Mouse (Mus musculus) spleen, adult 12 weeks (tissue): ENCODE data around the gene Comtd1.

Experiments
- DNase-seq: peaks from one replicate; pipeline ENCODE4 v3.0.0; 2022; ENCODE audit warnings: low spot score

Gene Comtd1

DNA sequence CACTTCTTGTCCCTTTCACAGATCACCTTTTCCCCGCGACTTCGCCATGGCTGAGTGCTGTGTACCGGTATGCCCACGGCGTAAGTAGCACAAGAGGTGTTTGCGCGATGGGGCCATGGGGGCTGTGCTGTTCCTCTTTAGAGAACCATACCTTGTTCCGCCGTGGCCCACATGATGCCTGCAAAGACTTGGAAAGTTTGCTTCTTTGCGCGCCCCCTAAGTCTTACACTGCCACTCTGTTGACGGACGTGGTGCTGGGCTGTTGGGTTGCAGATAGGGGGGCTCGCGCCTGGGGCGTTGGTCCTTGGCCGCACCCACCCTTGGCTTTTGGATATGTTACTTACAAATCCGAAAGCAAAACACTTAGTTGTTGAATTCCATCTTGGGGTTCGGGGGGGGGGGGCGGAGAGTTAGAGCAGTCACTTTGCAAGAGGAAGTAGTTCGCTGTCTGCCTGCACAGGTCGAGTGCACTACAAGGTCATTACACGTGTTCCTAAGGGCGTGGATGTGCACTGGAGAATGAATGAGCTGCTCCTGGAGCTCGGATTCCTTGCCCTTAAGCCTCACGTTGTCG is 16.9 kb downstream of the Comtd1 start:
- DNase-seq: no peak

DNA sequence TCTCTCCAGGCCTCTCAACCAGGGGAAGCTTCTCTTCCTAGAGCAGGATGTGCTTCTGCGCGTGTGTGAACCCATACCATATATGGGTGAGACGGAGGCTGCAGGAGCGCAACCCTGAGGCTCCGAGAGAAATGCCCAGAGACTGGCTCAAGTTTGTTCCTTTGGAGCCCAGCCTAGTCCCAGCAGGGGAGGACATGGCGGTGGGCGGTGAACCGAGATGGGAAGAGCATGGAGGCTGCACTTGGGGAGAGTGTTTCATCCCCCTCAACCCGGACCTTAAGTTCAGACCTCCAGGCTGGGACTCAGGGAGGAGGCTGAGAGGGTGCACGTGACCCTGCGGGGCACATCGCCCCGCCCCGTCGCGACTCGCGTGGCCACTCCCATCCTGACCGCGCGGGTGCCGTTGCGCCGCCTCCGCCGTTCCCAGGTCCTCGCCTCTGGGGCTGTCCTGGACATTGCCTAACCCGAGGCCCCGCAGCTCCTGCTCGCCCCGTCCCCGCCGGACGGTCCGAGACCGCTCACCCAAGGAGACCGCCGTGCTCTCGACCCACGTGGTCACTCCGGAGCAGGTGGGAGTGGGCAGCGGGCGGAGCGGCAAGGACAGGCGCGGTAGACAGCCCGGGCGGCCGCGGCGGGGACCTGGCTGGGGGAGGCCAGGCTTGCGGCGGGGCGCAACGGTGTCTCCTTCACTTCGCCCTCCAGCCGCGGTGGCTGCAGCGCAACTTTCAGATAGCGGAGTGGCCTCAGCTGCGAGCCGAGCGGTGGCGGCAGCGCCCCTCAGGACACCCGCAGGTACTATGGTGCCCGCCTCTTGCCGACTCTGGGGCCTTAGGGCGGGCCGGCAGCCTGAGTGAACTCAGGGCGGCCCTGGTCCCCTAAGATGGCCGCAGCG is 17.7 kb downstream of the Comtd1 start:
- DNase-seq: peak; percentile 98

DNA sequence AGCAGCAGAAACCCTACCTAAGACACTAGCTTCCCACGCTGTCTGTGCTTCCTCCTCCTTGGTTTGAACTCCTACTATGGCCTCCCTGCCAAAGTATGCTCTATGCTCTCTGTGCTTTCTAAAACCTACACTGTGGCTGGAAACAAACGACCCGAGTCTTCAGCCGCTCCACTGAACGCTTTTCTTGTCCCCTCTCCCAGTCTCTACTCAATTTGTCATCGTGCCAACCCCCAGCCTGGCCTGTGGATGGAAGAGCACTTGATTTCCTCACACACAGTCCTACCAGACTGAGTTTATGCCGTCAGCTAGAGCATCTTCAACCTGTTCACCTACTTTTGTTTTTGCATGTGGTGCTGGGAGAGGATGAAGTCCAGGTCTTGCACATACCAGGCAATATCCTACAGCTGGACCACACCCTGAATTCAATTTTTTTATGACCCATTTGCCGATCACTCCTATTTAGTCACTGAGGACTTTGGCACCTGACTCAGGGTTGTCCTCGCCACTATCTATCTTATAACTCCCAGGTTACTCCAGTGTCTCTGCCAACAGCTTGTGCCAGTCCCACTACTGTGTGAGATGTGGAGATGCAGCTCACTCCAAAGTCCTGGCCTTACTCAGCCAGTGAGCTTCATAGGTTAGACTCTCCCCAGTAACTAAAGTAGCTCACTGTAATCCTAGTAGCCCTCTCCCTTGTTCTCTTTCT is 22.8 kb downstream of the Comtd1 start:
- no peak for DNase-seq

DNA sequence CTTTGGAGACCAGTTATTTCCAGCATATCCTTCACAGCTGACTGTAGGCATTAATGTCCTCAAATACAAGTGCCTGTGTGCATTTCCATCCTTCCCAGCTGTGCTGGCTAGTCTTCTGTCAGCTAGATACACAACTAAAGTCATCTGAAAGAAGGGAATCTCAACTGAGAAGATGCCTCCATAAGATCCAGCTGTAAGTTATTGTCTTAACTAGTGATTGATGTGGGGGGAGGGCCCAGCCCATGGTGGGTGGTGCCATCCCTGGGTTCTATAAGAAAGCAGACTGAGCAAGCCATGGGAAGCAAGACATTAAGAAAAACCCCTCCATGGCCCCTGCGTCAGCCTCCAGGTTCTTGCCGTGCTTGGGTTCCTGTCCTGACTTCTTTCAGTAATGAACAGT is 23.8 kb downstream of the Comtd1 start, which contains the start of gene Vdac2:
Gene Vdac2 (plus strand): TSS at position 301 of the 400 bp plus-strand sequence.
- DNase-seq: no peak

DNA sequence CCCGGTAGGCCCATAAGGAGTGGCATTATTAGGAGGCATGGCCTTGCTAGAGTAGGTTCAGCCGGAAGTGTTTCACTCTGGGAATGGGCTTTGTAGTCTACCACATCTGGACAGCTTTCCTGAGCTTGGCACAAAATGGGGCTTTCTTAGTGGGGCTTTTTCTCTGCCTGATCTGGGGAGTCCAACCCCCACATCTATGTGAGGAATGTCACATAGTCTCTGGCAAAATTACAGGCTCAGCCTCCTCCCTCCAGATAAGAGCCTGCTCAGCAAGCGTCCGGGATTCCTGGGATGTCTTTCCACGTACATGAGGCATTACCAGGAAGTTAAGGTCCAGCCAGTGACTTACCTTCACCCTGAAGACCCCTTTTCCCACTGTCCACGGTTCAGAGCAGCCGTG is 24.9 kb downstream of the Comtd1 start:
- DNase-seq: no peak

DNA sequence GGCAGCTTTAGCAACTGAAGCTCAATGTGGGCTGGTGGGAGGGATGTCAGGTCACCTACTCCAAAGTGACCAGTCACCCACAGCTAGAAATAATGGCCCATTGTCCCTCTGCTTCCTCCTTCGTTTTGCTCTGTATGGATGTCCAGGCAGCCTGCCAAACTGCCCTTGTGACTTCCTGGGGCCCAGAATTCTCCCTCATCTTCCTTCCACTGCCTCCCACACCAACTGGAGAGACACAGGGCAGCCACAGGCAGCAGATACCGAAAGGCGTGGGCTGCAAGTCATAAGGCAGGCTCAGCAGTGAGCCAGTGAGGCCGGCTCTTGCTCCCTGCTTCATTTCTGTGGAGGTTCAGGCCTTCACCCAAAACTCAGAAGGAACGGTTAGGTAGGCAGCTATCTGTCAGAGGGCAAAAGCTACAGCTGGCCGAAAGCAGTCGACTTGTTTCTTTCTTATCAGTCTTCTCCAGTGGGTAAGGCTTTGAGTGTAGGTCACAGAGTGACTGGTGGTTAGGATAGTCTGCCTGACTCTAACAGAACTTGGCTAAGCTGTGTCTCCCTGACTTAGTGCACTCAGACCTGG is 25.9 kb downstream of the Comtd1 start:
- DNase-seq: peak; percentile 48

DNA sequence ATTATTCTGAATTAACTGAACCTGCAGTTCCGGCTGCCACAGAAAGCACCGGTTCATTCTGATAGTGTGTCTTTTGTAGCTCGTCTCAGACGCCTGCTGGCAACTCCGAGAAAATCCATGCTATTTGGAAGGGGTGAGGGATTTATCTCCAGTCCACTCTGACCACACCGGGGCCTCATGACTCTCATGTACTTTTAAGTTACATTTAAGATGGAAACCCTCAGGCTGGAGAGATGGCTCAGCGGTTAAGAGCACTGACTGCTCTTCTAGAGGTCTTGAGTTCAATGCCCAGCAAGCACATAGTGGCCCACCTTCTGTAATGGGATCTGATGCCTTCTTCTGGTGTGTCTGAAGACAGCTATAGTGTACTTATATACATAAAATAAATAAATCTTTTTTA is 26.5 kb downstream of the Comtd1 start:
- no peak for DNase-seq

DNA sequence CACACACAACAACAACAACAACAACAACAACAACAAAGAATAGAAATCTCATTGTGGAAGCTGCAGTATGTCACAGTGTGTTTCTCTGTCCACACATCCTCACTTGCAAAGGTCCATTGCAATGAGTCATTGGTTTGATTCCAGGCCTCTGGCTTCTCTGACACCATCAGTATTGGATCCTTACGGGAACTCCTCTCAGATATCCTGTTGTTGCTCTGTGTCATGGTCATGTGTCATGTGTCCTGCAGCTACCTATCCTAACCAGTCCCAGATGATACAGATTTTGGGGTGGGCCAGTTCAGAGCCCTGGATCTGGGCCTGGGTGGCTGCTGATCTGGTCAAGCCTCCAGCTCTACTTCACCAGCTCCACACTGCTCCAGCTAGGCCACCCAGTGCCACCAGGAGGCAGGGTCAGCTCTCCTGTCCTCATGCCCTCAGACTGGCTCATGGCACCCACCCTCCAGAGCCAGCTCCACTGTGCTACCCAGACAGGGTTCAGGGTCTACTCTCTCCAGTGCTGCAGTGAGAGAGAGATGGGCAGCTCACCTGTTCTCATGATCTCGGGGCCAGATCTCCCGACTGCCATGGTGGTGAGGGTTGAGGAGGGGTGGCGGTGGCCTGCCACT is 27.8 kb downstream of the Comtd1 start:
- DNase-seq: no peak

DNA sequence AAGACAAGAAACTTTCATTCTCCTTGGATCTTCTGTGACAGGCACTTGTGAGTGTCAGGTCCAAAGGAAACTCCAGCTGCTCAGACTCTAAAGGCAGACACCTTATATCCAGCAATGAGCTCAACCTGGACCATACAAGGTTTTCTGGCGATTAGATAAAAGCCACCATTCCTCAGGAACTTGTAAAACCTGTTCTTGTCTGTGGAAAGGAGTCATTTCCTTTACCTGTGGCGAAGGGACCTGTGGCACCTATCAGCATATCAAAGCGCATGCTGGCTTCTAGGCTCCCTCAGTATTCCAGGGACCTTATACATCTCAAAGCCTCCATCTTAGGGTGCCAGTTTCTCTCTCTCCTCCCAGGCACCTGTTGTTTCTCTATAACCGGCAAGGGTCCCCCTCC is 31.3 kb downstream of the Comtd1 start:
- DNase-seq: no peak

DNA sequence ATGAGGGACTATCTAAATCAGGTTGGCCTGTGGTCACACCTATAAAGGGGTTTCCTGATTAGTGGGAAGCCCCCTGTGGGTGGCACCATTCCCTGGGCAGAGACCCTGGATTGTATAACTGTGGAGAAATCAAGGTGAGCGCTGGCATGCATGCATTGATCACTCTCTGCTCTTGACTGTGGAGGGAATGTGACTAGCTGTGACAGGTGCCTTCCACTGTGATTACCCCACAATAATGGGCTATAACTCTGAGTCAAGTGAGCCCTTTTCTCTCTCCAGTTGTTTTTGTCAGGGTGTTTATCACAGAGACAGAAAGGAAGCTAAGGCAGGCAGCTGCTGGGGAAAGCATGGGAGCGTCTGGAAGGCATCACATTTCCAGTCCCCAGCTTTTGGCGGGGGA is 32.5 kb downstream of the Comtd1 start:
- DNase-seq: no peak

DNA sequence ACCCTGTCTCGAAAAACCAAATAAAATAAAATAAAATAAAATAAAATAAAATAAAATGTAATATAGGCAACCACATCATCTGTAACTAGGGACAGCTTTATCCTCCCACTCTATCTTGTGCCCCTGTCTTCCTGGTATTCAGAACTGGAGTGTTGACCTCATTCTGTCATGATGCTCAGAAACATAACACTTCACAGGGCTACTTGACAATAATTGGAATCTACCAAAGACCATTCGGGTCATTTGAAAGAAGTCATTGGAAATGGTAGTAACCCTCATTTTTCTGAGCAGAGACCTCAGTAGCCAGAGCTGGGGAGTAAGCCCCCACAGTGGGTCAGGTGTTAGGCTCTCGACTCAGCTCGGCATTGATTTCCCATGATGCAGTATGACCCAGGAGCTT is 34.2 kb downstream of the Comtd1 start:
- no peak for DNase-seq

DNA sequence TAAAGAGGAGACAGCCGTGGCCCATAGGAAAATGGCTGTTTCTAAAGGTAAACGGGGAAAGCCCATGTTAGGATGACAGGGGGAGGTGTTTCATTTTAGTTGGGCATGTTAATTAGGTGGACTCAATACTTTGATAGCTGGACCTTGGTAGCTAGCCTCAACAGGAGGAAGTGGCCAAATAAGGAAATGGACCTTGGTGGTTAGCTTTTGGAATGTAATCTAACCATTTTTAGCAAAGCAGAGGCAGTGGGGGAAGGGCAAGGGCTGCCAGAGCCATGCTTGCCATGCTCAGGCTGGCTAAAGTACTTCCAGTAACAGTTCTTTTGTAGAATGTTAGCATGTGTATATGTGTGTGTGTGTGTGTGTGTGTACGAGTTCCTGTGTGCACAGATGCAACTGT is 34.9 kb downstream of the Comtd1 start:
- DNase-seq: no peak

DNA sequence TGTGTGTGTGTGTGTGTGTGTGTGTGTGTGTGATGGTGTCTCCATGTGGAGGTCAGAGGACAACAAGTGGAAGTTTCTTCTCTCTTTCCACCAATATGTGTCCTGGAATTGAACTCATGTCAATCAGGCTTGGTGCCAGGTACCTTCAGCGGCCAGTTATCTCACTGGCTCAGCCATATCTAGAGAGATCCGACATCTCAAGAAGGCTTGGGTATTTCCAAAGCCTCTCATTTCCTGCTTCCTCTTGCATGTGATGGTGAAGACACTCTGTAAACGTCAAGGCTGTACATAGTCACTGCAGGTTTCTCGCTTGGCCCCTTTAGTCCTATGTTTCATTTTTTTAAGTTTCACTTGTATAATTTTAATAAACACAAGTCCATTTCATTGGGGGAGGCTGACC is 35.6 kb downstream of the Comtd1 start:
- DNase-seq: no peak

DNA sequence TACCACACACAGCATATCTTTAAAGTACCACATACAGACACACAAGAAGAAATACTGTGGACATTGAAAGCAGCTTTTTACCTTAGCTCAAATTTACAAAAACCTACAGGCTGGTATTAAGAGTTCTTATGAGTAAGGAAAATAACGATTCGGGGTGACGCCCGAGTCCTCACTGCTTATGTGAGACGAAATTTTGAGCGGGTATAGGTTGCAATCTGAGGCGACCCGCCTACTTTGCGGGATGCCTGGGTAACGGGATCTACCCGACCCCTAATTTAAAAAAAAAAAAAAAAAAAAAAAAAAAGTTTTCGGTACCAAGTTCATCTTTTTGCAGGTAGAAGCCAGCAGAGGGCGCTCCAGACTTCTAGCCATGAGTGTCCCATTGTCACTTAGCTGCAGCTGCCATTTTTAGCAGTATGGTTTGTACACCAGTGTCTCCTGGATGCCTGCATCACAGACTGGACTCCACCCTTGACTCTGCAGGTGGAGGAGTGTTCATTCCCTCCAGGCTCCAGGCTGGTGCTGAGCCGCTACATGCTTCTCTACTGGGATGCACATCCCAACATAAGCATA is 36.1 kb downstream of the Comtd1 start:
- DNase-seq: peak; percentile 66

DNA sequence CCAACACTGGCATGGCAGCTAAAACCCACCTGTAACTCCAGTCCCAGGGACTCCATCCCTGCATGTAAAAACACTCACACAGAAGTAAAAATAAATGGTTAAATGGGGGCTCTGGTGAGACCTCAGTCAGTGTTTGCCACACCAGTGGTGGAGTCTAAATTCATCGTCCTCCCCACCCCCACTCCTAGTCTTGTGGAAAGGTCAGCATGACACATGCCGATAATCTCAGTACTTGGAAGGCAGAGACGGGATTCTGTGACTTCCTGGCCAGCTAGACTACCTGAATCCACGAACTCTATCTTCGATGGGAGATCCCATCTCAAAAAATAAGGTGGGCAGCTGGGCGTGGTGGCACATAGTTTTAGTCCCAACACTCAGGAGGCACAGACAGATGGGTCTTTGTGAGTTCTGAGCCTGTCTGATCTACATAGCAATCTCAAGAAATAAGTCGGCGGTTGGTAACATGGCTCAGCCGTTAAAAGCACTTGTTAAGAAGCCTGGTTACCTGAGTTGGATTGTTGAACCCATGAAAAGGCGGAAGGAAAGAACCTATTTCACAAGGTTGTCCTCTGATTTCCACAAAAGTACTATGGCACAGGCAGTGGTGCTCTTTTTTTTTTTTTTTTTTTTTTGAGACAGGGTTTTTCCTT is 36.9 kb downstream of the Comtd1 start:
- DNase-seq: no peak

DNA sequence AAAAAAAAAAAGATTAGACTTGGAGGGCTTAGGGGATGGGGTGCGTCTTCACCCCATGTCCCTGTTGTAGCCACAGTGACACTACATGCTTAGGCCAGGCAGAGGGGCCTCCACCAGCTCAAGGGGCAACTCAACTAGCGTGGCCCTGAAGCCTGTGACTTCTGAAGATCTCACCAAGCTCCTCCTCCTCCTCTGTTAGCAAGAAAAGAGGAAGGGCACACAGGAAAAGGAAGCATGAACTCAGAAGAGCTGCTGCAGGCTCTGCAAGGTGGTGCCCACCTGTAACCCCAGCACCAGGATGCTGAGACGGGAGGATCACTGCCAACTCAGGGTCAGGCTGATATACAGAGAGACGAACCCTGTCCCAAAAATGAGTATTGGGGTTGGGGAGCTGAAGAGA is 37.5 kb downstream of the Comtd1 start:
- DNase-seq: no peak

DNA sequence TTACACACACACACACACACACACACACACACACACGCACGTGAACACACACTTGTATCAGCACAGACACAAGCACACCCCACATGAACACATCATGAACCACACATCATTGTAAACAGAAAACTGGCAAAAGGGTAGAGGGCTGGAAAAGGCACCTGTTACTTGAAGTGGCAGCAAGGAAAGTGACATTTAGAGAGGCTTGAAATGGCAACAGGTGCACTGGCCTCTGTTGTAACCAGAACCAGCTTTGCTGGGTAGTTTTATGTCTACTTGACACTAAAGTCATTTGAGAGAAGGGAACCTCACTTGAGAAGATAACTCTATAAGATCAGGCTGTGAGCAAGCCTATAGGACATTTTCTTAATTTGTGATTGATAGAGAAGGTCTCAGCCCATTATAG is 39.4 kb downstream of the Comtd1 start:
- no peak for DNase-seq

DNA sequence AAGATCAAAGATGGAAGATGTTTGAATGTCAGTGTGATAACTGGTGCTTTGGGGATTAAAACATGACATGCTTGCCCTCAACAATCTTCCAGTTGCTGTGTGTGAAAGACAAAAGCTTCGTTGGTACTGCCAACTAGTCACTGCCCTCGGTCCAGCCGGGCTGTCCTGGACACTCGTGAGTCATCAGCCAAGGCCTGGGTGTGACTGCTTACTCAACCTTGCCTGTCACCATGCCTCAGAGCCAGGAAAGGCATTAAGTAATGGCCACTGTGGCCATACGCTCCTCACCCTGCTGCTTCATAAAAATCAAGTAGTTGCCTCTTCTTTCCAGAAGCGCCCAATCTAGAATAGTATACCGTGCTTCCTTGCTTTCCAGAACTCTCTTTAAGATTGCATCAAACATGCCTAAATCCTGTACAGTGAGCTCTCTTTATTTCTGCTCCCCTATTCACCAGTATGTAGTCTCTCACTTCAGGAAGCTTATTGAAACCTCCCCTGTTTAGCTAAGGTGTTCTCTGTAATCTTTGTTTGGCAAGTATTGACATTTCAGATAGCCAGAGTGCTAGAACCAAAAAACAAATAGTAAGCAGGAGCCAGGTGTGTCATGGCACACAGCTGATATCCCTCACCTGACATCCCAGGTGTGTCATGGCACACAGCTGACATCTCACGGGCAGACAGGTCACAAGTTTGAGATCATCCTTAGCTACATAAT is 40.4 kb downstream of the Comtd1 start:
- DNase-seq: no peak

DNA sequence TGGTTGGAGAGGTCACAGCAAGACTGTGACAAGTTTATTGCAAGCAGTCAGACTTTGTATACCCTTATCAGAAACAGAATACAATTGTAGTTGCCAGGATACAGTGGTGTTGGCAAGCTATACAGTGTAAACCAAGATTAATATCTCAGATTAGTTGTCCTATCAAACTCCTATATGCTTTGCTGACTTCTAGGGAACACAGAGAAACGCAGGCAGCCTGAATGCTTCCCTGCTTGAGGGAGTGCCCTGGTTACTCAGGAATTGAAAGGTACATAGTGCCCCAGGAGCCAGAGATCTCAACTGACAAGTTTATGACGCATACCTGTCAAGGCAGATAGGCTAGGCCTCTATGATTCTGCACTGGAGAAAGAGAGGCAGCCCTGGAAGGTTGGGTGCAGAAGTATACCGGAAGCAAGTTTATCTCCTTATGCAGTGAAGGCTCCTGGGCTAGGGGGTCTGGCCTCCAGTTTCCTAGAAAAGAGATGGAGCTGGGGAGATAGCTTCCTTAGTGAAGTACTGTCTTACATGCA is 42.1 kb downstream of the Comtd1 start:
- DNase-seq: no peak

DNA sequence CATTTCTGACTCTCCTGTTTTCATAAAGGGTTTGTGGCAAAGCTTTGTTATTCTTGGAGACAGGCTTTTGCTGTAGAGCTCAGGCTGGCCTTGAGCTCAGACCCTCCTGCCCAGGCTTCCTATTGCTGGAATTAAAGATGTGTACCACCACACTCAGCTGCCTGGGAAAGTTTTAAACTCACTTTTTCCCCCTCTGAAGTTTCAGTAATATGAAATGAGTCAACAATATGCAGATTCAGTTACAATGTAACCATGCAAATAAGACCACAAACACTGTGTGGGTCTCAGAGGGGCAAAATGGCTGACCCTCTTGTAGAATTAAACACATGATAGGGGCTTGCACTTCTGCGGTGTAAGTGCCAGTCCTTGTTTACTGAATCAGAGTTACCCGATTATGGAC is 42.6 kb downstream of the Comtd1 start:
- DNase-seq: no peak
